Mouse (Mus musculus) embryo, embryonic 11 days (tissue): ENCODE measurements around the gene Camk1g.

ENCODE experiments used
- DNase-seq: peaks from one replicate; pipeline ENCODE4 v3.0.0-alpha.2; 2015

Camk1g gene

DNA sequence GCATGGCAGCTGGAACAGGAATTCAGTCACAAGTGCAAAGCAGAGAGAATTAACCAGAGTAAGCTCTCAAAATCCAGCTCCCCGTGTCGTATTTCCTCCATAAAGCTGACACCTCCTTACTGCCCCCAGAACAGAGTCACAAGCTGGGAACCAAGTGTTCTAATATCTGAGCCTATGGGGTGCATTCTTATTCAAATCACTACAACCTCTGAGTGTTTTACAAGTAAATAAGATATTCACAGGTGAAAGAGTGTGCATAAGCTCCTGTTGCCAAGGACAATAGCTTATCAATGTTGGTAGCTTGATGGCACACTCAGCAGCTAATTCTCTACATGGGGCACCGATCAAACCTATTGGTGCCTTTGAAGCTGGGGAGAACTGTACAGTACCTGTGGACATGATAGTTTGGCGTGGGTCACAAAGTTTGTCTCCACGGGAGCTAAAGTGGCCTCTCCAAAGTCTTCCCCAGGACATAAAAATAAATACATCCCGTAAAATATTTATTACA, 3.9 kb upstream of the Camk1g start:
- DNase-seq: no peak

DNA sequence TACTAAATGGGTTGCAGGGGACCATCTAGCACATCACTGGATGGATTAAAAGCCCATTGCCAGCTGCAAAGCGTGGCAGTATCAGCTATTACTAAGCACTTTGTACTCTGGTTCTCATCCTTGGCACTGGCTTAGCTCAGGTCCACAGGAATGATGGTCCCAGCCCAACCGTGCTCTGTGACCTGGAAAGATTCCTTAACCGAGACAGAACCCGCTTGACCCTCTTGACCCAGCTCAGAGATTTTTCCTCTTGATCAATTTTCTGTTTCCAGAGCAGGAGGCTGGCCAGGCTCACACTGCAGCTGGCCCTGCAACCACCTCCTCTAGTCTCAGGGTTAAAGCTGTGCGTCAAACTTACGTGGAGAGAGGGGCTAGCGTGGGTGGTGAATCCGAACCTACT, 1.0 kb downstream of the Camk1g start:
- no peak for DNase-seq

DNA sequence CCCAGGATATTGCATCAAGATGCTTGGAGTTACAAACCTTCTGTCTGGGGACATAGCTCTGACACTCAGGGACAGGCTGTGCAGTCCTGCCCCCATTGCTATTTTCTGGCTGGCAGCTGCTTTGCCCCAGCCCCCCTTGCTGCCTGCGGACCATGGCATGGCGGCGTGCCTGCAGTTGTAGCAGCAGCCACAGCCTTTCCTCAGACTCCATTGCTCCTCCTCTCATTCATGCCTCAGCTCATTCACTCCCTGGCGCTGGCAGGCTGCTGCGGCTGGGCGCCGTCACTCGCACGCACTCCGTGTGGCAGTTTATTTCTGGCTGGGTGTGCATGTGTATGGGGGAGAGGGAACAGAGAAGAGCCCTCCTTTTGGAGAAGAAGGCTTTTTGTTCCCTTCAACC, 2.0 kb downstream of the Camk1g start:
- DNase-seq: peak; percentile 34

DNA sequence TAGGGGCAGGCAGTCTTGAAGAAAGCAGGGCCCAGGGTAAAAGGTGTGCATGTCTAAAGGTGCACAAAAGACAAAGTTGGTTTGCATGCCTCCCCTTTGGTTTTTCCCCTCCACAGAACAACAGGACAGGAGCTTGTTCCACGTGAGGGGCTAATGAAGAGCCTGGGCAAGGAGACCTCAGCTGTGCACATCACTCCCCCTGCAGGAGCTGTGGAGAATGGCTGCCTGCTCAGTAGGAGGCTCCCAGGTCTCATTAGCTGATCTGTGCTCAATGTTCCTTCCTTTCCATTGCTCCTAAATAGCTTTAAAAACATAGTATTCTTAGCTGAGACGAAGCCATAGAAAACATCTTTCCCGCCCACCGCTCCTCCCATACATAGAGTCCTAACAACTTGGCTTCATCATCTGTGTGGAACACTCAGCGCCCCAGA, 6.3 kb downstream of the Camk1g start:
- peak; percentile 62 for DNase-seq

DNA sequence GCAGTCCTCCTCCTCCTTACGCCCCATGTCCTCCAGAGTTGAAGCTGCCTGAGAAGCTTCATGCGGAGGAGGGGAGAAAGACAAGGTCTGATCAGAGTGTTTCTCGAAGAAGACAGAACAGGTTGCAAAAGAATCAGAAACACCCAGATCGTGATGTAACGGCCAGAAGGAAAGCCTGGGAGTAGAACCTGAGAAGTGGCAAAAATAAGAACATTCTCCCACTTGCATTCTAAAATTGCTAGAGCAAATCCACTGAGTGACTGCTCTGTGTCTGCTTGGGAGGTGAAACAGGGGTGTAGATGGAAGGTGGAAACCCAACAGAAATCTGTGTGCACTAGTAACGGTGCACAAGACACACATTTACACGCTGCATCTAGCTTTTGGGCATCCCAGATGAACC, 8.0 kb downstream of the Camk1g start:
- DNase-seq: no peak

DNA sequence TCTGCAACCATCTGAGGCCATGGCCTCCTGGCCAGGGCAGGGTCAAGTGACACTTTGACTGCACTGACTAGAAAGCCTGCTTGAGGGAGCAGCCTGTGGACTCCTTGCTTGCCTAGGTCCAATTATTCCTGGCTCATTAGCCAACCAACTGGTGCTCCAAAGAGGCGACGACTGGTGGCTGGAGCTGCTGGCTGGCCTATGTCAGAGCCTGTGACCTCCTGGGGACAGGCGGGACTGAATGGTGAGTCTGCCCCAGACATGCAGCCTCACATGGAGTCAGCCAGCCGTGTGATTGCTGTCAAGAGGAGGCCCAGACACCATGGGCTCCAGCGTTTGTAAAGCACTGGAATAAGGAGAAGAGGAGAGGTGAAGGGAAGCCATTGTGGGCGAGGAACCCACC, 8.9 kb downstream of the Camk1g start:
- no peak for DNase-seq

DNA sequence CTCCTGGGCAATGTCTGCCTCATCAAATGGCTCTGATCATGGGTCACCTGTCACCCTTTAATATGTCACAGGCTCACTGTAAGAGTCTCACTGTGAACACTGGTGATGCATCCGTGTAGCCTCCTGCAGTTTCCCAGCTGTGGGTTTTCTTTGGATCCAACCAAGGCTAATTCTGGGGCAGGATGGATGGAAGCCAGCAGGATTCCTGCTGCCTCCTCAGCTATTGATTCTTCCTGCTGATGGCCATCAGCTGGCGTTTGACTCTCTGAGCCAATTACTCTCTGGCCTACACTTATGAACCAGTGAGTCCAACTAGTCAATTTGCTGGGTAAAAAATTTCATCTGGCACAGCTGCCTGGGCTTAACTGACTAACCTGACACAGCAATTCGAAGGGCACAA, 10.9 kb downstream of the Camk1g start:
- no peak for DNase-seq

DNA sequence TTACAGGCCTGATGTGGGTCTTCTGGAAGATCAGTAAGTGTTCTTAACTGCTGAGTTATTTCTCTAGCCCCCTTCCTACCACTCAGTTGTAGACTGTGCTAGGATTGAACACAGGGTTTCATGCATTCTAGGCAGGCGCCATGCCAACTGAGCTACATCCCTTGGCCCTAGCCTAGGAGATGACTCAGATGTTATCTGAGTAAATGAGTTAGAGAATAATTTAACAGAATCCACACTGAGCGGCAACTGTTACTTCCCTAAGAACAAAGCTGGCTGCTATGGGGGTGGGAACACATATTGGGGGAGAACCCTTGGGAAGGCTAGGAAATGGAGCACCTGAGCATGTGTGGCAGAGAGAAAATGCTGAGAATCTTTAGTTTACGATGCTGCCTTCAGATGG, 18.5 kb downstream of the Camk1g start:
- DNase-seq: no peak

DNA sequence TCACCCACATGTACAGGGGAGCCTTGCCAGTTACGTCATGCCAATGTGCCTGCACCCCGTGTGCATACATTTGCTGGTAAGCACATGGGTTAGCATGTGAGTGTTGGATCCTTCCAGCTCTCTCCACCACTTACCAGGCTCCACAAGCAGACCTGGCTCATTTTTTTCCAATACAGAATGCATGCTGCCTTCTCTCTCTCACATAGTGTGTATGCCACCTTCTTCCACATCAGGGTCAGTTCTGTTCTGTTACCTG, 19.6 kb downstream of the Camk1g start:
- DNase-seq: no peak

DNA sequence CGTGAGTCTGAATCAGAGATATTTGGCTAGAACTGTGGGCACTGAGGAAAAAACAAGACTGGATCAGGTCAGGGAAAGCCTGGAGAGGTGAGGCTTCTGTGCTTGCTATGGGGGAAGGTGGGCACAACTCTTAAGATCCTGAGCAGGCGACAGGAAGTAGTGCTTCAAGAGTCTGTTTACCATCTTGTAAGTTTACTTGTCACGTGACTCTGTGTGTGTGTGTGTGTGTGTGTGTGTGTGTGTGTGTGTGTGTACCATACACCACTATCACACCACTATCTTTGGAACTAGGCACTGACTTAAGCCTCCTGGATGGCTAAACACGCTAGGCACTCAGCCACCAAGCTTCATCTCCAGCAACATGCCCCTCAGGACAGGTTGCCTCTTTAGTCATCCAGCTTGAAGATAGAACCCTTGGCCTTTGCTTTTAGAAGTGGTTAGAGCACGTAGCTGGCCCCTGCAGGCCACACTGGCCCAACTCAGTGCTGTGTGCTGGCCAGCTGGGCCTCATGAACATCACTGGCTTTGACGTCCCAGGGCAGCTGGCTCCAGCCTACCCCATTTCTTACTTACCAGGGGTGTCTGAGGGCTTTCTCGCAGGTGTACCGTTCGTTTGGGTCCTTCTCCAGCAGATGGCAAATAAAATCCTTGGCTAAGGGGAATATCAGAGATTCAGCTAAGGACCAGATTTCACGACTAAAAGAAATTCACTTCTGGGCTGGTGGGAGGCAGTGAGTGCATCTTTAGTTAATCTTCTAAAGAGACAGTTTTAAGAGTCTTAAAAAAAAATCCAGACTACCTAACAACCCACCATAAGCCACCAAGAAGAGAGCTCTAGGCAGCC, 20.2 kb downstream of the Camk1g start:
- no peak for DNase-seq

DNA sequence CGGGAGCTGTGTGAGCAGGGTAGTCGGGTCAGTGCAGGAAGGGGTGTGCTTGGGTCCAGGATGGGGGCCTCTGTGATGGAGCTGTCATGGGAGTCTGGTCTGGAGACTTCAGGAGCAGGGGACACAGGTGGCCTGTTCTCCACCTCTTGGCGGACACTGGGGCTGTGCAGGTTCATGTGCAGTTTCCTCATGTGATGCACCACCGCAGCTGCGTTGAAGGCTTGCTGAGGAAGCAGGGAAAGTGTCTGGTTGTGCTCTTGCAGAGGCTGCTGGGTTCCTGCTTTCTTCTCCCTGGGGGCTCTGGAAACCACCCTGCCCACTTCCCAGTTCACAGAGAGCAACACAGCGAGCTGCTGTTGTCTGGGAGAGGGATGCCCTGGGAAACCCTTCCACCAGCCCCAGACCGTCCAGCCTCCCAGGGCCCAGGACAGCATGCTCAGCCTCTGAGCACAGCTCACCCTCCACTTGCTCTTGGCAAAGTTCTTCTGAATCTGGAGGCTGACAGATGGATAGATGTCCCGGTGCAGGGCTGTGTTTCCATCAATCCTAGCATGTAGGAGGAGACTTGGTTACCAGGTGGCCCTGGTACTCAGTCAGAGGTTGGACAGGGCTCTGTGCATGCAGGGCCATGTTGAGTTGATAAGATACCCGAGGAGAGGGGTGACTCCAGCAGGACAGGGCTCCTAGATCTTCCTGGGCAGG, 21.7 kb downstream of the Camk1g start:
- no peak for DNase-seq

DNA sequence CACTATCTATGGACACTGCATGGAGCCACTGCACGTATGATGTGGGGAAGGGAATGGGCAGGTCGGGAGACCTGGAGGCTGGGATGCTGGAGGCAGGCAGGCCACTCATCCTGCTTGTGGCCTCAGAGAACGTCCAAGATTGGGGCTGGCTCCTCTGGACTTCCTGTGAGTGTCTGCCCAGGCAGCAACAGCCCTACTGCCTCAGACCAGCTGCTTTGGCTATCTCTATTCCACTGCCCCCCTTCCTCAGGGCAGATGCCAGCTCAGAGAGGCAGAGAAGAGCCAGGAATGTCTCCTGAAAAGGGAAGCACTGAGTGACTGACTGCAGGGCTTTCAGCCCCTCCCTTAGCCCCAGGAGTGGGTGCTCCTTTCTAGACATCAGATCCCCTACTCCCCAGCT, 23.2 kb downstream of the Camk1g start:
- no peak for DNase-seq

DNA sequence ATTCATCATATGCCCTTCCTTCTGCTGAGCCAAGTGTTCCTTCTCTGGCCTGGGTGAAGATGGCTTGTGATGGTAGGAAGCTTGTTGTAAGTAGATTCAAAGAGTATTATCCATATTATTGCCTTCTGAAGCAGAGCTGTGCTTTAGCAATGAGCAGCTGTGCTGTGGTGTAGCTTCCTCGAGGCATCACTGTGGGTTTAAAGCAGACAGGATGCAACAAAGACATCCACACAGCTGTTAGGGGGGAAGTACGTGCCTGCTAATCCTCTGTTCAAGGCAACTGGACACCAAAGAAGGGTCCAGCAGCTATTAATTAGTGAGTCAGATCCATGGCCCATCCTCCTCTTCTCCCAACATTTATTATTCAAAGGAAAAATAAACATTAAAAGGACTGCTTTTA, 25.1 kb downstream of the Camk1g start:
- DNase-seq: no peak

DNA sequence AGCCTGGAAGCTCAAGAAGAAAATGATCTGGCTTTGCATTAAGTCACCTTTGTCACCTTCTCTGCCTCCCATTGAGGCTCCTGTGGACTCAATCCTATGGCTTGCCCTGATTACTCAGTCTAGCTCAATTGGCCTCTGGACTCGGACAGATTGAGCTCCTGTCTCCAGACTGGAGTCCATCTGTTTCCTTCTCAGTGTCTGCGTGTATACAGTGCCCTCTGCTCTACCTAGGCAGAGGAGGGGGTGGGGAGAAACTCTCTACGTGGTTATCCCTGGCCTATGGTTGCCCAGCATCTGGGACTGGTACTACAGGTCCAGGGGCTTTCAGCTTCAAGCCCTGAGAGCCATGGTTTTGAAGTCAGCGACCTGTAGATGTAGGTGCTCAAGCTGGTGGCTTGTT, 26.2 kb downstream of the Camk1g start:
- no peak for DNase-seq

DNA sequence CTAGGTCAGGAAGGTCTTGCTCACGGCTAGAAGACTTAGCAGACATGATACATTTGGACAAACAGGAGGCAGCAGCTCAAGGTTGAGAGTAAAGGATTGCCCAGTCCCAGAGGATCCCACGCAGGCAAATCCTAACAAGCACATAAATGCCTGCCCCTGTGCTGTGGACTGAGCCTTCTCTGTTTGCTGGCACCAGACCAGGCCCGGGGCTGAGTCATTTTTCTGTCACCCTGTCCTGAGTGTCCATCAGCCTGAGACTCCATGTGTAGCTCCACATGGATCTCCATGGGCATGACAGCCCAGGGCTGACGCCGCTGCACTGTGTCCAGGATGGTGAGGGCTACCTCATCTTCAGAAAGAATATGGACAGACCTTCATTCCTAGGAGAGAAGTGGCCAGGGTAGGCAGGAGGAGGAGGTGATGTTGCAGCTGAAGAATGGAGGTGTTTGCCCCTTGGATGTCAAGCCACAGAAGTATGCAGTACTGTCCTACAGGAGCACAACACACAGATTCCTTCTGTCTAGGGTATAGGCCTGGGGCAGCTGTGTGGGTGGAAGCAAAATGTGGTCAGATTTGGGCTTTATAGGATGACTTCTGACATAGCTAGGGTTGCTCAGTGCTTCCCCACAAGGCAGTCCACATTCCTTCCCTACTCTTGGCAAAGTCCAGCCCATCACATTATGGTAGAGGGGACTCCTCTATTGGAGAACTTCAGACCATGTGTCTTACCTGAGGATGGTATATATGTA, 27.7 kb downstream of the Camk1g start:
- DNase-seq: no peak

DNA sequence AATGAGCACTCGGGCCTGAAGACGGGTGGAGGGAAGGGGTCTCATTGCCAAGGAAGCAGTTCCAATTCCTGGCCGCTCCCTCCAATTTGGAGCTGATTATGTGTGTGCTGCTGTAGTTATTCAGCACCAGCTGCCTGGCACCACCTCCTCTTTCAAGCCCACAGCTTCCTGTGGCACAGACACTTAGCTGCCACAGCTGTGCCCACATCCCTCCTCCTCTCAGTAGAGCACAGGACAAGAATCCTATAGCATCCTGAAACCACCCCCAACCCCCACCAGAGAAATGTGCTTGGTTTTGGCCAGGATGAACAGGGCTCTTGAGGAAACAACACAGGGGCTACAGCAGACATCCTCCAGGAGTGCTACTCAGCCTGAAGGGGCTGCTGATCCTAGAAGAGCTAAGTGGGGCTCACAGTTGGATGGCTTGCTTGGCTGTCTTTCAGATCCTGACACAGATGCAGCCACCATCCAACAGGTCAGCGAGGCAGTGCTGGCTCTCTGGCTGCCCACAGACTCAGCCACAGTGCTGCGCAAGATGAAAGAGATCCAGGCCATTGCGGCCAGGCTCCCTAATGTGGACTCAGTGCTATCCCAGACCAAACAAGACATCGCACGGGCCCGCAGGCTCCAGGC, 31.6 kb downstream of the Camk1g start:
- no peak for DNase-seq

DNA sequence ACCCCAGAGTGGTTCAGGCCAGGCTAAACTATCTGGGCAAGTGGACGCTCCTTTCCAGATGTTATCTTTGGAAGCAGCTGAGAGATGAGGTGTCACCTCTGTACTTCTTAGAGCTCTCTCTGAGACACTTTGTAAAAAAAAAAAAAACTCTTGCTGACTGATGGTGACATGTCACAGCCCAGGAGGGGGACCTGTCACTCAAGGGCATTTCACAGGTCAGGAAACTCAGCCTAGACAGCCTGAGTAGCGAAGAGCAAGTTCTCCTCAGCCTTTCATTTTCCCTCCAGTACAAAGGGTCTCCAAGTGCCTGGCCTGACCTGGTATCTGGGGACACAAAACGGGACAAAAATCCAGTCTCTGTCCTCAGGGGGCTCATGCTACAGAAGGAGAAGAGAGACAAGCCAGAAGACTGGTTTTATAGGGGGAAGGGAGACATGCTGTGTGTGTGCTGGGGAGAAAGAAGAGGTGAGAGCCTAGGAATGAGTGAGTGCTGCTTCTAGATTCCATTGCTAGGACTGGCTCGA, 32.2 kb downstream of the Camk1g start:
- no peak for DNase-seq

DNA sequence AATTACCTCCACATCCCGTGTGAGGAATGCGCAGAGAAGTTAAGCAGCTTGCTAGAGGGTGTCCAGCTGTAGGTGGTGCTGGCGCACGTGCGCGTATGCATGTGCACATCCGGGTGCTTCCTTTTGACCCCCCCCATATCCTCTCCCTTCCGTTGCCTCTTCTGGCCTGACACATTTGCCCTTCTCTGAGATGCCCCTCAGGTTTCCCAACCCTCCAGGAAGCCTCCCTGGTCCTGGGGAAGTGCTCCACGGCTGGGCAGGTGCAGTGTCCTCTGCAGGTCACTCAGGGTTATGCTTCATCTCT, 33.1 kb downstream of the Camk1g start:
- DNase-seq: no peak

DNA sequence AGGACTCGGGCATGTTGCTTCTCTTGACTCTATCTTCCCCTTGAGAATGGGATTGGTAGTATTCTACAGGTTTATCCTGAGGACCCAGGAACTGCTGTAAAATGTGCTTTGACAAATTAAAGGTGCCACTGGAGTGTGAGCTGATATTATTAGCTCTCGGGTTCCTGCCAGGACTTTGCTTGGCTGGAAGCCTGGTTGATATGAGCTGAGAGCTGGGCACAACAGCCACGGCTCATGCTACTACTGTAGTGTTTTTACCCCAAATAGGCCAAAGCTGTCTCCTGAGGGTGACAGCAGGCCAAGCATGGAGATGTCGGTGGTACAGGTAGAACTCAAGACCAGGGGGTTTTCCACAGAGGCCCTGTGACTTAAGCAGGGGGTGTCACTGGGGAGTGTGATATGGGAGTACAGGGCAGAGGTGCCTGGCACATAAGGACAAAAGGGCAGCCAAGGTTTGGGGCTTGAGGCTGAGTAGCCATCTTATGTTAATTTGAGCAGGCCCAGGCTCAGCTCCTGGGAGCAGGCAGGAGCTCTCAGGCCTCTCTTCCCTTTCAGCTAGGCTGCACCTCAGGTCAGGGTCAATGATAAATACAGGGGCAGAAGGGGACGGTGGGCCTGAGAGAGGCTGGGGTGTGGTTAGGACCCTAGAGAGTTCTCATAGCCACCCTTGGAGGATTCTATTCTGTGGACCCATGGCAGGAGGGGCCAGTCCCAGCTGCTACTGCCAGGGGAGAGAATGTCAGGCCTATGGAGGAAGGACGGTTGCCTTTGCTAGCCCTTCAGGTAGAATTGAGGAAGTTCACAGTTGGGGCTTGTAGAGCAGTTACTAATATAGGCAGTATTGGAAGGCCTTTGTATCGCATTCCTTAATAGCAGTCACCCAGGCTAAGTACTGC, 33.7 kb downstream of the Camk1g start:
- DNase-seq: no peak

DNA sequence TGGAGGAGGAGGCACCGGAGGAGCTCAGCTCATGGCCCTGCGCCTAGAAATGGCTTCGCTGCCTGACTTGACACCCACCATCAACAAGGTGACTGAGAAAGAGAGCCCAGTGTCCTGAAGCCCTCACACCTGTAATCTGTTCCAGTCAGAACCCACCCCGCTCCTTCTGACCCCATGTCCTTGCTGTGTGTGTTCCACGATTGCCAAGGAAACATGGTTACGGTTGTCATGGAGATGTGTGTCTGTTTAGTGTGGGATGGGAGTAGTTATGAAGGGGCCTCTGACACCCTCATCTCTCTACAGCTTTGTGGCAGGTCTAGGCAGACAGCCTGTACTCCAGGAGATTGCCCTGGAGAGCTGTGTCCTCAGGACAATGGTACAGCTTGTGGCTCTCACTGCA, 35.6 kb downstream of the Camk1g start:
- no peak for DNase-seq

DNA sequence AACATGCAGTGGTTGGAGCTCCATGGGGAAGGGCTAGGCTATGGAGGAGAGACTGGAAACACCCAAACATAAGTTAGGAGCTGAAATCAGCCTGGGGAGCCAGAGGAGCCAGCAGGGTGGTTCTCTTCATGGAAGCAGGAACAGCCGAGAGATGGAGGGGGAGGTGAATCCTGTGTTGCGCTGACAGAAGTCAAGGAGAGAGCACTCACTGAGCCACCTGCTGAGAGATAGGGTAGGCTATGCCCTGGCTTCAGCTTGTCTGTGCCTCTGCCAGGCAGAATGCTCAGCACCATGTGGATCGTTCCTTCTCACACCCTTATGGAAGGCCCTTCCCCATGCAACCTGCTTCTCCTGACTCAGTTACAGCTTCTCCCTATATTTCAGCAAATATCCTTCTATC, 36.3 kb downstream of the Camk1g start:
- no peak for DNase-seq

DNA sequence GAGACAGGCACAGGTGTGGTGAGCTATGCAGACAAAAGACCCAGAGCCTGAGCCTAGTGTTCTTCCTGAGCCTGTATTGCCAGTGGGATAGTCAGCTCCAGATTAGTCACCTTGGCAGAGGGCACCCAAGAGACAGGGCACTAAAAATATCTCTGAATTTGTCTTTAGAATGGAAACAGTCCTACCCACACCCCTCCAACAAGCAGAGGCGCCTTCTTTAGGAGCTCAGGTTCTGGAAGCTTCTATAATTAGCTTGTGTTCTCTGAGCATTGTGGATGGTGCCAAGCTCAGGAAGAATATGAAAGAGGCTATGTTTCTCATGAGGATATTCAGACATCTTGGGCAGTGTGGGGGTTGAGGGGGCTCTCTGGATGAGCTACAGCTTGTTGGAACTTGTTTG, 37.4 kb downstream of the Camk1g start:
- DNase-seq: no peak
